ENCODE assay signal across 7 mouse cellular contexts in the genomic region with DNA sequence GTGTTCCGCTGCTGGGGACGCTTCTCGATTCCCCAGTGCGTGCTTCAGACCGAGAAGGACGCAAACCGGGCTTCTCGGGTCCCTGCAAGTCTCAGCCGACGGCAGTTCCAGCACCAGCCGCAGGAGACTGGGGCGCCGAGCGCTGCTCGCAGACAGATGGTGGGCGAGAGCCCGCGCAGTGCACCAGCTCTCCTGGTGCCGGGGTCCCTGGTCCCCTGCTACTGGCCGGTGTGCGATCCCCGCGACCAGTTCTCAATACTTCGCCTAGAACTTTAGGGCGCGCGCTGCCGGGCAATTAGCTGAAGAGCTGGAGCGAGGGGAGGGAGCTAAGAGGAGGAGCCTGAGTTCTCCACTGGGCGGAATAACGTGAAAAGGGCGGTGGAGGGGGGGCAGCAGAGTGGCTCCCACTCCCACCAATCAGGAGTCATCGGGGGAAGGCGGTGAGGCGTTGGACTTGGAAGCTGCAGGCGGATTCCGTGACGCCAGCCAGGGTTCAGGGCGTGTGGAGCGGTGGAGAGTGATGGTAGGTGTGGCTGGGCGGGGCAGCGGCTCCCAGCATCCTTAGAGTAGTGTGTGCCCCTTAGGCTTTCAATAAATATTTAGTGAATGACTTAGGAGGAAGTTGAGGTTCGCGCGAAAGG. TPM values are rescaled to one million over a fixed set of nuclear protein-coding genes. Genes with fewer than 3 reads are reported as not detected.
A peak's percentile ranks its signal among the peaks of the same experiment; 100 is the strongest.
DNase-seq lines count a peak whose midpoint lies in the region; ATAC-seq lines count a peak whose summit lies in the region.

Osbpl3 (minus strand) TSS at position 373 of the 641 bp plus-strand sequence.

- no peaks in the 10 kb centered on the region for H3K9me3 ChIP-seq in intestine, embryonic 16.5 days (ENCODE audit: control insufficient read depth, low read length)
- no peaks in the 10 kb centered on the region for H3K9me3 ChIP-seq in midbrain, embryonic 11.5 days (ENCODE audit: control insufficient read depth, low read length)

- intact Hi-C loops in left cerebral cortex, postnatal 36 days (cut with DNase I): loop anchor here (2.0 kb wide), 2 partner anchors 73 to 141 kb away; no protein-coding TSS in a partner anchor

- DNase-seq in adrenal gland, adult 2 months: peak; percentile 92
- DNase-seq in embryo, embryonic 9.5 days (ENCODE audit: extremely low spot score): peak; percentile 94
- DNase-seq in gastrocnemius, postnatal 4 days (ENCODE audit: low spot score in 2 of 2): peak; percentile 65 to 86
- peak; percentile 83 to 87 for DNase-seq in left cerebral cortex, postnatal 36 days (ENCODE audit: low spot score in 2 of 2)
- peak; percentile 99 for DNase-seq in midbrain, embryonic 11.5 days (ENCODE audit: low spot score, missing footprints)
- peak; percentile 79 for DNase-seq in skeletal muscle tissue, adult 2 months (ENCODE audit: low read depth, low spot score)

- H3K9ac ChIP-seq in intestine, embryonic 16.5 days (ENCODE audit: low read depth, low read length): peak within 1 kb of the TSS; percentile 81
- H3K9ac ChIP-seq in midbrain, embryonic 11.5 days (ENCODE audit: low read length): peak within 1 kb of the TSS; percentile 76

- no peaks in the 10 kb centered on the region for H3K36me3 ChIP-seq in intestine, embryonic 16.5 days (ENCODE audit: control insufficient read depth, insufficient read depth, low read length)
- H3K36me3 ChIP-seq in midbrain, embryonic 11.5 days (ENCODE audit: control insufficient read depth, insufficient read depth, low read length): no peaks in the 10 kb centered on the region

- ATAC-seq in intestine, embryonic 16.5 days: peak; percentile 96
- peak; percentile 96 for ATAC-seq in midbrain, embryonic 11.5 days (ENCODE audit: low FRiP score)

- peak within 1 kb of the TSS; percentile 90 for H3K27ac ChIP-seq in intestine, embryonic 16.5 days (ENCODE audit: low read length)
- no peak within 1 kb of the TSS for H3K27ac ChIP-seq in midbrain, embryonic 11.5 days (ENCODE audit: low read depth, low read length)

- peaks cover 21% of the 10 kb centered on the region for H3K4me1 ChIP-seq in intestine, embryonic 16.5 days (ENCODE audit: control insufficient read depth, insufficient read depth, low read length)
- peaks cover 15% of the 10 kb centered on the region for H3K4me1 ChIP-seq in midbrain, embryonic 11.5 days (ENCODE audit: control insufficient read depth, insufficient read depth, low read length)

- peak within 1 kb of the TSS; percentile 95 for H3K4me2 ChIP-seq in intestine, embryonic 16.5 days (ENCODE audit: low read depth, low read length)
- peak within 1 kb of the TSS; percentile 93 for H3K4me2 ChIP-seq in midbrain, embryonic 11.5 days

- H3K4me3 ChIP-seq in intestine, embryonic 16.5 days (ENCODE audit: low read length): peak within 1 kb of the TSS; percentile 76
- H3K4me3 ChIP-seq in midbrain, embryonic 11.5 days (ENCODE audit: low read depth, low read length): peak within 1 kb of the TSS; percentile 71

- no peaks in the 10 kb centered on the region for H3K27me3 ChIP-seq in intestine, embryonic 16.5 days (replicated peaks; ENCODE audit: control insufficient read depth, insufficient read depth, low read length)
- no peaks in the 10 kb centered on the region; the same call in 1 of the 2 replicates for H3K27me3 ChIP-seq in midbrain, embryonic 11.5 days (ENCODE audit: control insufficient read depth, insufficient read depth, low read length)

- under 1% methylated on average over 45 of the region's 45 CpGs for WGBS in intestine, embryonic 16.5 days
- WGBS in midbrain, embryonic 11.5 days: under 1% methylated on average over 45 of the region's 45 CpGs

RNA-seq across cellular contexts. Expression of gene Osbpl3, which starts in this region (rescaled TPM):
- total RNA-seq in adrenal gland, adult 2 months (2021): 10 to 100 TPM; 28.2 to 97.9 TPM
- polyA plus RNA-seq in adrenal gland, adult 2 months (2012; rRNA removed): 11.0 and 13.0 TPM in 2 replicates
- 10 to 100 TPM in 1 of 2 experiments, 1 to 10 TPM in 1; 8.7 to 12.3 TPM for total RNA-seq in gastrocnemius, postnatal 4 days (2021)
- 7.0 and 9.0 TPM in 2 replicates for polyA plus RNA-seq in intestine, embryonic 16.5 days (2015; fragmentation: Nextera tagmentation; extraction: Ambion mirVana)
- total RNA-seq in left cerebral cortex, postnatal 36 days (2021): 10 to 100 TPM; 34.2 to 41.6 TPM
- polyA plus RNA-seq in midbrain, embryonic 11.5 days (2014; fragmentation: Nextera tagmentation; extraction: Ambion mirVana): 6.7 and 7.3 TPM in 2 replicates
